Mouse (Mus musculus) MEL (cell line): ENCODE measurements at regions not wholly inside any gene's neighbourhood (a gene's known extent, or its start where the extent isn't known, plus 50 kb on each side); places are given as distances from the start of the nearest gene placed in this dataset.

ENCODE experiments used
- CTCF ChIP-seq, 3 experiments: IDR thresholded peaks in 2 of 3; conservative IDR thresholded peaks in 1 of 3; 2 replicates each; pipeline ENCODE4 v1.5.1; 2011 to 2012; ENCODE audit warnings: low read length in 3 of 3, low read depth in 2 of 3, mild to moderate bottlenecking in 2 of 3, improper control_type of control experiment in 1 of 3, inconsistent platforms in 1 of 3, mixed read lengths in 1 of 3, moderate library complexity in 1 of 3; ENCODE audit not compliant: control insufficient read depth in 1 of 3, insufficient read depth in 1 of 3, poor library complexity in 1 of 3, severe bottlenecking in 1 of 3
- POLR2A ChIP-seq, 2 experiments: IDR thresholded peaks; 2 replicates each; pipeline ENCODE4 v1.6.1; 2011 to 2012; ENCODE audit warnings: low read length in 2 of 2, mild to moderate bottlenecking in 2 of 2, control low read depth in 1 of 2, improper control_type of control experiment in 1 of 2, low read depth in 1 of 2, moderate library complexity in 1 of 2; ENCODE audit not compliant: control insufficient read depth in 1 of 2, insufficient read depth in 1 of 2, poor library complexity in 1 of 2

- TF ChIP-seq POLR2A (IDR thresholded peaks at IDR 0.05; ENCODE audit: control insufficient read depth in 1 of 2, insufficient read depth in 1 of 2, low read depth in 1 of 2, low read length in 2 of 2, poor library complexity in 1 of 2) (no peak), CTCF (IDR thresholded peaks at IDR 0.05 in 2 of 3, conservative IDR thresholded peaks at IDR 0.05 in 1 of 3; ENCODE audit: control insufficient read depth in 1 of 3, insufficient read depth in 1 of 3, low read depth in 2 of 3, low read length in 3 of 3, poor library complexity in 1 of 3, severe bottlenecking in 1 of 3) (no peak)
These were observed 235.5 kb downstream of the Rfpl4b start for GRCm38 (mm10) chr10:38586061-38586460.
